10 mouse cellular contexts compared by ENCODE assay signal in the genomic region with DNA sequence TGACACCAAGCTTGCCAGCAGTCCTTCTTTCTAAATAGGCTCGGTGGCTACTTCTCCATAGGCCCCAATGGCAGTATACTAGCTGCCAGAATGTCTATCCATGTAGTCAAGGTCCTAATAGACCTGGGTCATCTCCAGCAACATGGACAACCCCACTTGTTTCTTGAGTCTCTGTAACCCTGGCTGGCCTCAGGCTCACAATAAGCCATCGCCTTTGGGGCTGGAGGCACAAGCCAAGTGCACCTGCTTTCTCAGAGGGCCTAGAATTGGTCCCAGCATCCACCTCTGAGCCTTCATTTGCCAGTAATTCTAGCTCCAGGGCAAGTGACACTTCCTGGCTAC. TPM values are rescaled to one million over a fixed set of nuclear protein-coding genes. Genes with fewer than 3 reads are reported as not detected.
A peak's percentile ranks its signal among the peaks of the same experiment; 100 is the strongest.
DNase-seq lines count a peak whose midpoint lies in the region; ATAC-seq and TF ChIP-seq lines count a peak whose summit lies in the region.
"Had no signal": no experiment of that assay in that cellular context is flagged by ENCODE, and none has a peak within 500 bp of the region (broad histone marks: within the 10 kb centered on the region; RNA-seq: fewer than 3 reads in every experiment).

No protein-coding gene starts in this region.

- peaks cover 10% of the 10 kb centered on the region for H3K4me1 ChIP-seq in liver, embryonic 11.5 days (replicated peaks; ENCODE audit: control insufficient read depth, insufficient read depth, low read length)
- H3K4me1 ChIP-seq in neural tube, embryonic 15.5 days = peaks cover 23% of the 10 kb centered on the region

- H3K4me2 ChIP-seq in liver, embryonic 11.5 days = peak overlapping the region; percentile 75
- peak overlapping the region; percentile 91 for H3K4me2 ChIP-seq in neural tube, embryonic 15.5 days

- no peaks in the 10 kb centered on the region for H3K9me3 ChIP-seq in liver, embryonic 11.5 days (ENCODE audit: control insufficient read depth, low read length)
- H3K9me3 ChIP-seq in neural tube, embryonic 15.5 days (replicated peaks) = no peaks in the 10 kb centered on the region

- 0 out of 2 replicates have a peak, but pooled peaks have one; percentile 2 for TF ChIP-seq CTCF in layer of hippocampus, adult 2 months (conservative IDR thresholded peaks at IDR 0.05)

- WGBS in liver, embryonic 11.5 days = 44% methylated on average over 2 of the region's 2 CpGs
- 27% methylated on average over 2 of the region's 2 CpGs for WGBS in neural tube, embryonic 15.5 days

- peak; percentile 19 for DNase-seq in adrenal gland, postnatal 14 days
- DNase-seq in adrenal gland, postnatal 25 days = no peak
- DNase-seq in layer of hippocampus, adult 2 months (ENCODE audit: low spot score in 2 of 2) = no peak
- no peak for DNase-seq in layer of hippocampus, postnatal 25 days (ENCODE audit: extremely low spot score in 1 of 2, low spot score in 1 of 2)
- no peak for DNase-seq in liver, embryonic 11.5 days (ENCODE audit: low spot score)
- no peak for DNase-seq in cerebellum, adult 8-10 months
- no peak for DNase-seq in thymus, postnatal 4 days
- DNase-seq: cerebellum, adult 11-12 months had no signal

- H3K4me3 ChIP-seq in layer of hippocampus, adult 2 months = no peak overlapping the region
- peak overlapping the region; percentile 96; the same call in 1 of the 2 replicates for H3K4me3 ChIP-seq in liver, embryonic 11.5 days (ENCODE audit: low read depth, low read length)
- no peak overlapping the region for H3K4me3 ChIP-seq in neural tube, embryonic 15.5 days (replicated peaks)

- peaks cover 36% of the 10 kb centered on the region for H3K36me3 ChIP-seq in liver, embryonic 11.5 days (ENCODE audit: control insufficient read depth, insufficient read depth, low read length)
- H3K36me3 ChIP-seq in neural tube, embryonic 15.5 days = peaks cover 47% of the 10 kb centered on the region

- peak overlapping the region; percentile 46 for H3K9ac ChIP-seq in liver, embryonic 11.5 days (ENCODE audit: low read depth, low read length)
- H3K9ac ChIP-seq in neural tube, embryonic 15.5 days (replicated peaks) = no peak overlapping the region

- H3K27me3 ChIP-seq in liver, embryonic 11.5 days (replicated peaks; ENCODE audit: control insufficient read depth, insufficient read depth, low read length) = no peaks in the 10 kb centered on the region
- no peaks in the 10 kb centered on the region for H3K27me3 ChIP-seq in neural tube, embryonic 15.5 days (replicated peaks)

- no peak for ATAC-seq in liver, embryonic 11.5 days (replicated peaks; ENCODE audit: low FRiP score)
- ATAC-seq in neural tube, embryonic 15.5 days (ENCODE audit: low FRiP score) = no peak

- H3K27ac ChIP-seq in layer of hippocampus, adult 2 months = peak overlapping the region; percentile 46; the same call in 1 of the 2 replicates
- H3K27ac ChIP-seq in liver, embryonic 11.5 days (ENCODE audit: low read depth, low read length) = peak overlapping the region; percentile 90
- H3K27ac ChIP-seq in neural tube, embryonic 15.5 days (replicated peaks) = no peak overlapping the region; the same call in 1 of the 2 replicates

RNA-seq across cellular contexts. Expression of gene 2310039H08Rik, which starts 1.7 kb away (rescaled TPM):
- 62.9 and 66.5 TPM in 2 replicates for total RNA-seq in adrenal gland, postnatal 14 days (2021)
- total RNA-seq in adrenal gland, postnatal 25 days (2021) = 73.6 and 82.1 TPM in 2 replicates
- 10 to 100 TPM in 1 of 2 experiments, 1 to 10 TPM in 1; 8.7 to 10.7 TPM for total RNA-seq in layer of hippocampus, adult 2 months (2021)
- 10 to 100 TPM in 1 of 2 experiments, 1 to 10 TPM in 1; 7.5 to 10.5 TPM for total RNA-seq in layer of hippocampus, postnatal 25 days (2021)
- 76.6 and 82.5 TPM in 2 replicates for polyA plus RNA-seq in liver, embryonic 11.5 days (2014; fragmentation: Nextera tagmentation; extraction: Ambion mirVana)
- 53.8 and 56.8 TPM in 2 replicates for polyA plus RNA-seq in neural tube, embryonic 15.5 days (2015; fragmentation: Nextera tagmentation; extraction: Ambion mirVana)

RNA-seq across cellular contexts. Expression of gene Rpl7l1, which starts 8.4 kb away (rescaled TPM):
- 92.0 and 97.4 TPM in 2 replicates for total RNA-seq in adrenal gland, postnatal 14 days (2021)
- total RNA-seq in adrenal gland, postnatal 25 days (2021) = 69.4 and 73.0 TPM in 2 replicates
- total RNA-seq in layer of hippocampus, adult 2 months (2021) = 10 to 100 TPM; 42.8 to 51.2 TPM
- 10 to 100 TPM; 51.4 to 53.8 TPM for total RNA-seq in layer of hippocampus, postnatal 25 days (2021)
- 195 and 201 TPM in 2 replicates for polyA plus RNA-seq in liver, embryonic 11.5 days (2014; fragmentation: Nextera tagmentation; extraction: Ambion mirVana)
- polyA plus RNA-seq in neural tube, embryonic 15.5 days (2015; fragmentation: Nextera tagmentation; extraction: Ambion mirVana) = 77.2 and 88.4 TPM in 2 replicates

RNA-seq across cellular contexts. Expression of gene Ptcra, which starts 10.6 kb away (rescaled TPM):
- 0.33 TPM in 1 of 2 replicates, not detected in the other for total RNA-seq in adrenal gland, postnatal 14 days (2021)
- total RNA-seq in adrenal gland, postnatal 25 days (2021) = not detected in 2 replicates
- not detected for total RNA-seq in layer of hippocampus, adult 2 months (2021)
- total RNA-seq in layer of hippocampus, postnatal 25 days (2021) = not detected
- polyA plus RNA-seq in liver, embryonic 11.5 days (2014; fragmentation: Nextera tagmentation; extraction: Ambion mirVana) = 0.94 and 1.0 TPM in 2 replicates
- 0.19 and 43.5 TPM in 2 replicates for polyA plus RNA-seq in neural tube, embryonic 15.5 days (2015; fragmentation: Nextera tagmentation; extraction: Ambion mirVana)
- total RNA-seq: left cerebral cortex, postnatal 4 days had no signal

RNA-seq across cellular contexts. Expression of gene Cnpy3, which starts 22.1 kb away (rescaled TPM):
- total RNA-seq in adrenal gland, postnatal 14 days (2021) = 41.0 and 43.1 TPM in 2 replicates
- total RNA-seq in adrenal gland, postnatal 25 days (2021) = 50.0 and 64.6 TPM in 2 replicates
- 10 to 100 TPM; 67.9 to 72.4 TPM for total RNA-seq in layer of hippocampus, adult 2 months (2021)
- total RNA-seq in layer of hippocampus, postnatal 25 days (2021) = 10 to 100 TPM; 62.3 to 68.2 TPM
- 55.8 and 60.8 TPM in 2 replicates for polyA plus RNA-seq in liver, embryonic 11.5 days (2014; fragmentation: Nextera tagmentation; extraction: Ambion mirVana)
- polyA plus RNA-seq in neural tube, embryonic 15.5 days (2015; fragmentation: Nextera tagmentation; extraction: Ambion mirVana) = 72.2 and 76.1 TPM in 2 replicates

RNA-seq across cellular contexts. Expression of gene Gnmt, which starts 45.1 kb away (rescaled TPM):
- 6.9 and 124 TPM in 2 replicates for total RNA-seq in adrenal gland, postnatal 14 days (2021)
- total RNA-seq in adrenal gland, postnatal 25 days (2021) = 0.61 and 12.4 TPM in 2 replicates
- total RNA-seq in layer of hippocampus, adult 2 months (2021) = 1 to 10 TPM in 1 of 2 experiments, under 1 TPM in 1; 0.90 to 1.2 TPM
- under 1 TPM in 1 of 2 experiments, not detected in 1; 0.68 TPM for total RNA-seq in layer of hippocampus, postnatal 25 days (2021)
- polyA plus RNA-seq in liver, embryonic 11.5 days (2014; fragmentation: Nextera tagmentation; extraction: Ambion mirVana) = 6.2 and 6.7 TPM in 2 replicates
- 1.7 and 1.9 TPM in 2 replicates for polyA plus RNA-seq in neural tube, embryonic 15.5 days (2015; fragmentation: Nextera tagmentation; extraction: Ambion mirVana)
